Mouse (Mus musculus) midbrain, embryonic 14.5 days (tissue): ENCODE measurements at regions not wholly inside any gene's neighbourhood (a gene's known extent, or its start where the extent isn't known, plus 50 kb on each side); places are given as distances from the start of the nearest gene placed in this dataset.

Experiments
- ATAC-seq: fragments of 200-750 bp; cut with Nextera tagmentation; 2 replicates; pipeline ENCODE4 v1.8.0; 2017; ENCODE audit warnings: moderate number of reproducible peaks, moderate library complexity; ENCODE audit not compliant: low FRiP score, low TSS enrichment
- DNase-seq: peaks from one replicate; pipeline ENCODE4 v3.0.0-alpha.2; 2015
- H3K27ac ChIP-seq: fragments of 300-500 bp; sonication (generic); replicated peaks from 2 replicates; pipeline ENCODE4 v1.5.1; 2014; ENCODE audit warnings: mild to moderate bottlenecking, low read depth, low read length, moderate library complexity
- H3K27me3 ChIP-seq: fragments of 300-500 bp; sonication (generic); 2 replicates; pipeline ENCODE4 v1.6.1; 2014; ENCODE audit warnings: low read length, control low read depth, mixed read lengths; ENCODE audit not compliant: control insufficient read depth, insufficient read depth
- H3K36me3 ChIP-seq: fragments of 300-500 bp; sonication (generic); 2 replicates; pipeline ENCODE4 v1.6.1; 2014; ENCODE audit warnings: low read length, control low read depth; ENCODE audit not compliant: control insufficient read depth, insufficient read depth
- H3K4me1 ChIP-seq: fragments of 300-500 bp; sonication (generic); 2 replicates; pipeline ENCODE4 v1.6.1; 2014; ENCODE audit warnings: mild to moderate bottlenecking, antibody characterized with exemption, low read length, control low read depth; ENCODE audit not compliant: control insufficient read depth, insufficient read depth
- H3K4me2 ChIP-seq: fragments of 300-500 bp; sonication (generic); 2 replicates; pipeline ENCODE4 v1.6.1; 2014; ENCODE audit warnings: mild to moderate bottlenecking, low read length, moderate library complexity
- H3K4me3 ChIP-seq: fragments of 300-500 bp; sonication (generic); replicated peaks from 2 replicates; pipeline ENCODE4 v1.5.1; 2014; ENCODE audit warnings: low read depth, low read length
- H3K9ac ChIP-seq: fragments of 300-500 bp; sonication (generic); replicated peaks from 2 replicates; pipeline ENCODE4 v1.6.1; 2014; ENCODE audit warnings: mild to moderate bottlenecking, low read length, moderate library complexity
- H3K9me3 ChIP-seq: fragments of 300-500 bp; sonication (generic); 2 replicates; pipeline ENCODE4 v1.6.1; 2016; ENCODE audit warnings: low read length, control low read depth, mixed read lengths; ENCODE audit not compliant: control insufficient read depth
- WGBS: fragments of 180-500 bp; shearing (Covaris S2); extraction: QIAGEN DNeasy Blood & Tissue Kit; methylation state at CpG from one replicate; pipeline ENCODE4 v1.1.7; 2014; 5-methylcytosine and 5-hydroxymethylcytosine counted together

- Histone ChIP-seq H3K9ac (no peak overlapping the region), H3K9me3 (no peaks in the 10 kb centered on the region), H3K4me1 (no peaks in the 10 kb centered on the region), H3K27ac (no peak overlapping the region), H3K4me2 (no peak overlapping the region), H3K36me3 (no peaks in the 10 kb centered on the region), H3K27me3 (no peaks in the 10 kb centered on the region), H3K4me3 (no peak overlapping the region)
- ATAC-seq (no peak), DNase-seq (no peak)
- whole genome bisulfite sequencing, result 66% methylated on average over 3 of the region's 3 CpGs
These were observed 103.0 kb downstream of the Nab1 start for GRCm38 (mm10) chr1:52397460-52397859.

- 52% methylated on average over 2 of the region's 2 CpGs for WGBS
- DNase-seq, result no peak
- H3K9me3 ChIP-seq, result no peaks in the 10 kb centered on the region
- ATAC-seq, result no peak
- H3K36me3 ChIP-seq, result no peaks in the 10 kb centered on the region
- H3K27me3 ChIP-seq, result no peaks in the 10 kb centered on the region
- no peak overlapping the region for H3K27ac ChIP-seq
- H3K4me2 ChIP-seq, result no peak overlapping the region
- H3K4me1 ChIP-seq, result no peaks in the 10 kb centered on the region
- no peak overlapping the region for H3K9ac ChIP-seq
- no peak overlapping the region for H3K4me3 ChIP-seq
These were observed 107.5 kb downstream of the Nab1 start for GRCm38 (mm10) chr1:52392933-52393332.

- DNase-seq (no peak), ATAC-seq (no peak)
- H3K4me1 ChIP-seq, result no peaks in the 10 kb centered on the region
- H3K4me3 ChIP-seq, result no peak overlapping the region
- H3K9ac ChIP-seq, result no peak overlapping the region
- no peak overlapping the region for H3K4me2 ChIP-seq
- H3K27me3 ChIP-seq, result no peaks in the 10 kb centered on the region
- 83% methylated on average over 6 of the region's 6 CpGs for WGBS
- H3K9me3 ChIP-seq, result no peaks in the 10 kb centered on the region; the same call in 1 of the 2 replicates
- H3K36me3 ChIP-seq, result no peaks in the 10 kb centered on the region
- no peak overlapping the region for H3K27ac ChIP-seq
These were observed 111.6 kb downstream of the Nab1 start for GRCm38 (mm10) chr1:52388836-52389235.

- ATAC-seq, result no peak
- Histone ChIP-seq H3K4me1 (no peaks in the 10 kb centered on the region), H3K4me2 (no peak overlapping the region), H3K9me3 (no peaks in the 10 kb centered on the region; the same call in 1 of the 2 replicates), H3K4me3 (no peak overlapping the region), H3K27me3 (no peaks in the 10 kb centered on the region), H3K36me3 (no peaks in the 10 kb centered on the region), H3K9ac (no peak overlapping the region), H3K27ac (no peak overlapping the region)
- 71% methylated on average over 6 of the region's 6 CpGs for WGBS
- DNase-seq, result no peak
These were observed 112.4 kb downstream of the Nab1 start for GRCm38 (mm10) chr1:52388118-52388517.

GRCm38 (mm10) chr1:52387062-52387461 lies 113.4 kb downstream of the Nab1 start:
- no peak for ATAC-seq
- Histone ChIP-seq H3K4me2 (no peak overlapping the region), H3K36me3 (no peaks in the 10 kb centered on the region), H3K27ac (no peak overlapping the region), H3K9ac (no peak overlapping the region), H3K27me3 (no peaks in the 10 kb centered on the region), H3K4me3 (no peak overlapping the region), H3K4me1 (no peaks in the 10 kb centered on the region), H3K9me3 (no peaks in the 10 kb centered on the region; the same call in 1 of the 2 replicates)
- DNase-seq, result no peak
- WGBS, result 84% methylated on average over 3 of the region's 3 CpGs

- no peak overlapping the region for H3K27ac ChIP-seq
- H3K36me3 ChIP-seq, result no peaks in the 10 kb centered on the region
- no peaks in the 10 kb centered on the region for H3K9me3 ChIP-seq
- no peaks in the 10 kb centered on the region for H3K4me1 ChIP-seq
- no peak overlapping the region for H3K4me2 ChIP-seq
- no peaks in the 10 kb centered on the region for H3K27me3 ChIP-seq
- no peak overlapping the region for H3K4me3 ChIP-seq
- no peak for DNase-seq
- no peak overlapping the region for H3K9ac ChIP-seq
- ATAC-seq, result no peak
- WGBS, result 86% methylated on average over 6 of the region's 6 CpGs
These were observed 125.2 kb downstream of the Nab1 start for GRCm38 (mm10) chr1:52375320-52375719.

- H3K4me3 ChIP-seq, result no peak overlapping the region
- no peaks in the 10 kb centered on the region for H3K4me1 ChIP-seq
- H3K36me3 ChIP-seq, result no peaks in the 10 kb centered on the region
- H3K9ac ChIP-seq, result no peak overlapping the region
- no peak for ATAC-seq
- H3K27ac ChIP-seq, result no peak overlapping the region
- H3K9me3 ChIP-seq, result no peaks in the 10 kb centered on the region
- H3K27me3 ChIP-seq, result no peaks in the 10 kb centered on the region
- H3K4me2 ChIP-seq, result no peak overlapping the region
- DNase-seq, result no peak
- 90% methylated on average over 2 of the region's 2 CpGs for WGBS
These were observed 125.8 kb downstream of the Nab1 start for GRCm38 (mm10) chr1:52374666-52375065.

GRCm38 (mm10) chr1:52373817-52374216 lies 126.7 kb downstream of the Nab1 start:
- no peaks in the 10 kb centered on the region for H3K36me3 ChIP-seq
- H3K4me3 ChIP-seq, result no peak overlapping the region
- no peaks in the 10 kb centered on the region for H3K9me3 ChIP-seq
- no peak for DNase-seq
- no peak overlapping the region for H3K27ac ChIP-seq
- no peak for ATAC-seq
- no peak overlapping the region for H3K9ac ChIP-seq
- H3K27me3 ChIP-seq, result no peaks in the 10 kb centered on the region
- WGBS, result 91% methylated on average over 2 of the region's 2 CpGs
- H3K4me1 ChIP-seq, result no peaks in the 10 kb centered on the region
- no peak overlapping the region for H3K4me2 ChIP-seq

- no peaks in the 10 kb centered on the region for H3K36me3 ChIP-seq
- H3K27ac ChIP-seq, result no peak overlapping the region
- H3K4me2 ChIP-seq, result no peak overlapping the region
- no peaks in the 10 kb centered on the region for H3K9me3 ChIP-seq
- no peaks in the 10 kb centered on the region for H3K27me3 ChIP-seq
- H3K9ac ChIP-seq, result no peak overlapping the region
- H3K4me3 ChIP-seq, result no peak overlapping the region
- no peaks in the 10 kb centered on the region for H3K4me1 ChIP-seq
- WGBS, result 84% methylated on average over 7 of the region's 7 CpGs
- ATAC-seq (no peak), DNase-seq (no peak)
These were observed 133.4 kb upstream of the Gls start for GRCm38 (mm10) chr1:52366386-52366785.
